Mouse (Mus musculus) retina, postnatal 7 days (tissue): ENCODE measurements at regions not wholly inside any gene's neighbourhood (a gene's known extent, or its start where the extent isn't known, plus 50 kb on each side); places are given as distances from the start of the nearest gene placed in this dataset.

Experiments
- DNase-seq: peaks from one replicate; pipeline ENCODE4 v3.0.0-alpha.2; 2012; ENCODE audit warnings: low read depth, low spot score

GRCm38 (mm10) chr10:99461446-99461966, 198.5 kb downstream of the Dusp6 start:
- DNase-seq = no peak

GRCm38 (mm10) chr10:99466695-99467094, 203.7 kb downstream of the Dusp6 start:
- no peak for DNase-seq

DNA sequence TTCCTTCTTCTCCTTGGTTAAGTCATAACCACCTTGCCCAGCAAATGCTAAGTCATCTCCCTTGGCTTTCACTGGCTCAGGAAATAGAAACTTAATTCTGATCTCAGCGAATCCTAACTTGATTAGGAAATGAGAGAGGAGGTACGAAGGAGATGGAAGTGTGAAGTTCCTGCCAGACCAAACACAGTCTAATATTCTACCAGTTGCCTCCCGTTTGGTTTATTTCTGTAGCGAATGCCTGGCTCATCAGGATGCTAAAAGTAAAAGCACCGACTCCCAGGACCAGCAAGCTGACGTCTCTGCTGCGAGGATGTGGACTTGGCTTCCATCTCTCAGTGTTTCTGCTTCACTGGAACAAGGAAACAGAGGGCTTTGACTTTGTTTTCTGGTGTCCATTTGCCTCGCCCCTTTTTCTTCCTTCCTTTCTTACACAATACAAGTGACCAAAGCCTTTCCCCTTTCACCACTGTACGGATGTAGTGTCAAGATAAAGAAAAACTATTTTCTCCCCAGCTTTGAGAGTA, 204.3 kb downstream of the Dusp6 start:
- no peak for DNase-seq

DNA sequence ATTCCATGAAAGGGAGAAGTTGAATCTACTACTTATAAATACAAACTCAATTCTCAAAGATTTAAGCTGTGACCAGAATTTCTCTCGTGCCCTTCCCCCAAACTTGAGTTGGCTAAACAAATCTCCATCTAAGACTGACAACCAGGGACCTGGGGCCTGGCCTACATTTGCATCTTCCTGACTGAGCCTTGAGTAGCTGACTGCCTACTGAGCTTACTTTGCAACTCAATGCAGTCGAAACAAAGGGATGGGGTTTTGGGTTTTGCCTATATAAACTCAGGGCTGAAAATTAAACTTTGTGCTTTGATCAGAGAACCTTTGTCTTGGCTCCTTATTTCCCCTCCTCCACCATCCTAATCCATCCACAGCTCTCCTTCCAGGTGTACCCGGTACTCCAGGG, 205.9 kb downstream of the Dusp6 start:
- no peak for DNase-seq

GRCm38 (mm10) chr10:99471832-99472497, 208.9 kb downstream of the Dusp6 start:
- DNase-seq = no peak

GRCm38 (mm10) chr10:99472806-99473205, 209.8 kb downstream of the Dusp6 start:
- no peak for DNase-seq

DNA sequence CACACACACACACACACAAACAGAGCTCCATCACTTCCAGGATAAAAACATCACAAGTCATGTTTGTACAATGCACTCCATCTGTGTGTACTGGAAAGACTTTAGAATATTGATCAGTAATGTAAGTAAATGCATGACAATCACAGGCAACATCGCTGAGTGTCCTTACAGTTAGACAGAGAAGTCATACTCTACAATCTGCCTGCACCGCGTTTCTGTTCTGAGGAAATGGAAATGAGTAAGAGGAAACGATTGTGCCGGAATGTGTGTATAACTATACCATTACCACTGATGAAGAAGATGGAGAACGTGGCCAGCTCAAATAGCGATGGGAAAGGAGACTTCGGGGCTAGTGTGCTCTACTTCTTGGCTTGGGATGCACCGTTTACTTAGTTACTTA, 210.7 kb downstream of the Dusp6 start:
- DNase-seq = no peak

DNA sequence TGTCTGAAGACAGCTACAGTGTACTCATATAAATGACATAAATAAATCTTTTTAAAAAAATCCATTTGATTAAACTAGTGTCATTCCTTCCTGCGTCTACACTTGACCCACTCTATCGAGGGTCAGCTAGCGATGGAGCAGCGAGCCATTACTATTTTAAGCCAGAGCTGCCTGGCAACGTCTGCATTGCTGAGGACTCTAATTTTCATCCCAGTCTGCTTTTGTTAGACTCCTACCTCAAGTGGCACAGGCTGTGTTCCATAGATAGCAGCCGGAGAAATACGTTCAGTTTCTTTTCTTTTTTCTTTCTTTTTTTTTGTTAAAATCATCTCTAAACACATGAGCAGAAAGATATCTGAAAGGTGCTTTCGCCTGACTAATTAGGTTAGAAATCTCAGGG, 211.5 kb downstream of the Dusp6 start:
- DNase-seq = no peak

DNA sequence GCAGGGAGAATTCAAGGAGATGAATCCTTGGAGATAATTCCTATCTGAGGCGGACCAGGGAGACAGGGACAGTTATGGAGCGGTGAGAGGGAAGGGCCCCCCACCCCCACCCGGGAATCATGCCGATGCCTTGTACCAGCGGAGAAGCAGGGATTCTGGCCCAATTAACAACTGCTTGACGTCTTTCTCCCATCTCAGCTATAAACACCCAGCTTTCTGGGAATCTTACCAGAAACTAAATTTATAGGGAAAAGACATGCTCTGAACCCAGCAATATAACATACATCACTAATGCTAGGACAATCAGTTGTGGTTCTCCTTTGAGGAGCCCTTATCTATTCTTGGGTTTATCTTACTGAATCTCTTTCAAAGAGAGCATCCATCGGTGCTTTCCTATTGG, 213.2 kb downstream of the Dusp6 start:
- DNase-seq = no peak

- DNase-seq = no peak
These were observed 213.7 kb downstream of the Dusp6 start for GRCm38 (mm10) chr10:99476776-99477175.

- no peak for DNase-seq
These were observed 217.5 kb downstream of the Dusp6 start for GRCm38 (mm10) chr10:99480573-99480972.

DNA sequence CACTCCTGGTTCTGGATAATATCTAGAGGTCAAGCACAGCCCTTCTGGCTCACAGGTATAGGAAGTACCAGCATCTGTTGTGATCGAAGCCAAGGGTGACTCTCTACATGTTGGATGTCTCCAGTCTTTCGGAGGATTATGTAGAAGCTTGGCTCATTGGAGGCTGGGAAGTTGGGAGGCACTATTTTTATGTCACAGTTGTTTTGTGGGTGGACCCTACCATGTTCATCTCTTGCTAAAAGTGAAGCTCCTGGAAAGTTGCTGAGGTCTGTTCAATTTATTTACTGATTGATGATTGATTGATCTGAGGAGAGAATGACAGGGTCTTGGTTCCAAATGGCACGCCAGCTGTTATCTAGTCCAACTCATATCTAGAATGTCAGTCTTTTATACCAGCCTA, 219.0 kb downstream of the Dusp6 start:
- no peak for DNase-seq

- no peak for DNase-seq
These were observed 225.4 kb downstream of the Dusp6 start for GRCm38 (mm10) chr10:99488195-99489080.

- no peak for DNase-seq
These were observed 247.8 kb downstream of the Csl start for GRCm38 (mm10) chr10:99511514-99512237.

DNA sequence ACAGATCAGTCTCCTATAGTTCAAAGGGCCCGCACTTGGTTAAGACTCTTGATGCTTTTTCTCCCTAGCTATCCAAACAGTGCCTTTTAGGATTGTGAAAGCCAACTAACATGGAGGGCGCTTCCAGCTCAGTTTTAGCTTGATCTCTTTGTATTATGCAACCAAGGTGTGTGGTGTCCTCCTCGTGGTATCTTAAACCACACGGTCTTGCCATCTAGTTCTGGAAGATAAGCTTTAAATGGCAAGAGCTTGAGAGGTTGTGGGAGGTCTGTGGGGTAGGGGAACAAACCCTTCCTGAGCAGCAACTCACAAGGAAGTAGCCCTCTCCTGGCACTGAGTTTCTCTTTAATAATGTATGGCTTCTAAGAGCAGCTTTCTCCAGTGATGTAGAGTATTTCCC, 241.5 kb downstream of the Csl start:
- no peak for DNase-seq

DNA sequence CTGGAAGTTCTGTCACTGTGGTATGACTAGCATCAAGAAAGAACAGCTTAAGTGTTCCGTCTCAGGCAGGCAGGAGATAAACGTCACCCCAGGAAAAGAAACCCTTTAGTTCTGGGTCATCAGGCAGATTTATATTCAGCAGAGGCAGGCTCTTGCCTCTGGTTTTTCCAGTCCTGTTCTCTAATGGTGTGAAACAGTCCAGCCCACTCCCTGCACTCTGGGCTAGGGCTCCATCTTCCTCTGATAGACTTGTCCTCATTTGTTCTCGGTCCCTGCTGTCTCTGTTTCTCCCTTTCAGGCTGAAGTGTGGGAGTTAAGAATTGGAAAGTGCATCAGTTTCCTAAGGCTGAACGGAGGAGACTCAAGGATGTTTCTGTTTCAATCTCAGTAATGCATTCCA, 240.0 kb downstream of the Csl start:
- DNase-seq = no peak

GRCm38 (mm10) chr10:99523817-99524216, 235.6 kb downstream of the Csl start:
- no peak for DNase-seq

GRCm38 (mm10) chr10:99524273-99525212, 234.9 kb downstream of the Csl start:
- DNase-seq = no peak

GRCm38 (mm10) chr10:99526148-99526547, 233.3 kb downstream of the Csl start:
- no peak for DNase-seq

- no peak for DNase-seq
These were observed 232.9 kb downstream of the Csl start for GRCm38 (mm10) chr10:99526561-99526960.

GRCm38 (mm10) chr10:99531104-99531503, 228.4 kb downstream of the Csl start:
- no peak for DNase-seq
